Mouse (Mus musculus): ENCODE data around the gene Msto1.

The Msto1 gene

DNA sequence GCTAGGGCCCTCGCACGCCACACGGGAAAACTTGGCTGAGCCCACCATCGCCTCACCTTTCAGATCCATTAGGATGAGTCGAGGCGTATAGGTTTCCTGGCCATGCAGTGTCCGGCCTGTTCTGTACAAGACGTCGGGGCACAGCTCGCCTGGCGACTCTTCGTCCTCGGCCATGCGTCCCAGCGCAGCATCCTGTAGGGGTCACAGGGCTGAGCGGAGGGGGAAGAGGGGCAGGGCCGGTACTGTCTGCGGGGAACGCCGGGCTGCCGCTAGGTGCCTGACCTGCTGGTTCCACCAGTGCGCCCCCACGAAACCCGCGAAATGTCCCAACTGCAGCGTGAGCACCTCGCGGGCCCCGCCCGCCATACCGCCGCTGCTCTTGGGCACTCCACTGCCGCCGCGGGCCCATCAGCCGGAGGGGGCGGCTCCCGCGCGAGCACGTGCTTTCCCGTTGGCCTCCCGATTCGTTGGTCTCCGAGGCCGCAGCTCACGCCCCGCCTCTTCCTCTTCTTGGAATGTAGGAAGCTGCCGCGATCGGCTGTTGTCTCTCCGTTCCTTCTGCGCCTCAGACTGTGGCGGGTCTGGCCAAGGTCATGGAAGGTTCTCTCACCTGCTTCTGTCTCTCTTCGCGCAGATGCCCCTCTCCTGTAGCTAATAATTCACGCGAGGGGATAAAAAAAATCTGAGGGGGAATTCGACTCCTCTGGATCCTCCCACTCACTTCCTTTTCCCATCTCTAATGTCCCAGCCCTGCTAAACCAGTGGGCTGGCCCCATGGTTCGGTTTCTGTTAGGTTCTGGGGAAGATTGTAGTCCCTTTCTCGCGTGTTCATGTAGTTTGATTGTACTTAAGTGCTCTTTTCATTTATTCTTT lies at the start of gene Msto1:
TSS of gene Msto1 (minus strand) at position 489 of the 873 bp plus-strand sequence.
- CTCF ChIA-PET: interaction anchor here in 2 of 4 experiments (0.5 to 1.6 kb wide), 2 partner anchors 25 to 160 kb away, joined by 3 to 7 read pairs; no protein-coding TSS in a partner anchor
- POLR2A ChIA-PET: interaction anchor here in 3 of 4 experiments (0.5 to 4.5 kb wide), 28 partner anchors 8 to 504 kb away, joined by 3 to 16 read pairs (median 4); partner anchors contain the start of genes Cks1b (in 1 of the 3), Dap3 (in 1 of the 3), Rusc1 (in 1 of the 3) and Scamp3 (in 1 of the 3)

DNA sequence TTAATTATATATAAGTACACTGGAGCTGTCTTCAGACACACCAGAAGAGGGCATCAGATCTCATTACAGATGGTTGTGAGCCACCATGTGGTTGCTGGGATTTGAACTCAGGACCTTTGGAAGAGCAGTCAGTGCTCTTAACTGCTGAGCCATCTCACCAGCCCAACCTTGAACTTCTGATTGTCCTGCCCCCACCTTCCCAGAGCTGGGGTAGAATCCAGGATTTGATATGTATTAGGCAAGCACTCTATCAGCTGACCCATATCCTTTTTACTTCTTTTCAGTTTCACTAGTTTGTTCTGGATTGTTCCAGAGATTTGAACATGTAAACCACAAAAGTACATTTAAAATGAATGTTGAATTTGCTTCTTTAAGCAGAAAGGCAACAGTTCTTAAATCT lies 49.4 kb upstream of the Msto1 start:
- ChIA-PET CTCF (interaction anchor here in 1 of 4 experiments (0.8 kb wide), 1 partner anchor 219 kb away, joined by 3 read pairs; no protein-coding TSS in a partner anchor), POLR2A (interaction anchor here in 1 of 4 experiments (0.6 to 2.9 kb wide), 2 partner anchors 11 to 59 kb away, joined by 3 to 16 read pairs; partner anchors contain the start of gene Dap3)

DNA sequence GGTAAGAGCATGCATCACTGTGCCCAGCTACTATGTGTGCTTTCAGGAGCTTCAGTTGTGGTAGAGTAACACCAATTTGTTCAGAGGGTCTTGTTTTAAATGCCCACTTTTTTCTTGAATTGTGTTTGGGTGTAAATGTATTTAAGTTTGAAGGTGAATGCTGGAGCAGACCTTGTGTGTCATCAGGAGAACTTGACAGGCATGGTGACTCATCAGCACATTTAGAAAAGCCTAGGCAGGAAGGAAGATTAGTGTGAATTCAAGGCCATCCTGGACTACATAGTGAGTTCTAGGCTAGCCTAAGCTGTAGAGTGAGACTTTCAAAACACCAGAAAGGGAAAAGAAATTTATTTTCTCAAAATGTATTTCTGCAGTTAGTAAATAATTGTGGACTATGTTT lies 39.9 kb upstream of the Msto1 start:
- POLR2A ChIA-PET: interaction anchor here in 3 of 4 experiments (0.7 to 1.6 kb wide), 3 partner anchors 30 to 145 kb away, joined by 3 to 4 read pairs (median 3); no protein-coding TSS in a partner anchor

DNA sequence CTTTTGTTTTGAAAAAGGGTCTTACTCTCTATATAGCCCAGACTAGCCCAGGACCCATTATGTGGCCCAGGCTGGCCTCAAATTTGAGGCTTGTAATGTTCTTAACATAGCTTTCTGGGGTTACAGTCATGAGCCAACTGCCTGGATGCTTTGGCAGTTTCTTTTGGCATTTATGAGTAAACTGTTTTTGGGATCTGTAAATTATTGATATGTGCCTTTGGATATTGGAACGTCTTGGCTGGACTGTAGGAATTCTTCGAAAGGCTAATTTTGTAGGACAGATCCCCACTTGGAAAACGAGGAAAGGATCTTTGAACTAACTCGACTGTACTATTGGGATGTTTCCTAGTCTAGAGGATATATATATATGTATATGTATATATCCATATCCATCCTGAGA lies 39.4 kb upstream of the Msto1 start:
- ChIA-PET CTCF (no interaction called here), POLR2A (interaction anchor here in 3 of 4 experiments (0.7 to 2.6 kb wide), 8 partner anchors 11 to 267 kb away, joined by 3 to 16 read pairs (median 4); partner anchors contain the start of gene Khdc4 (in 1 of the 3))

More for the DNA sequence above, 39.9 kb upstream of the Msto1 start:
- CTCF ChIA-PET: no interaction called here

DNA sequence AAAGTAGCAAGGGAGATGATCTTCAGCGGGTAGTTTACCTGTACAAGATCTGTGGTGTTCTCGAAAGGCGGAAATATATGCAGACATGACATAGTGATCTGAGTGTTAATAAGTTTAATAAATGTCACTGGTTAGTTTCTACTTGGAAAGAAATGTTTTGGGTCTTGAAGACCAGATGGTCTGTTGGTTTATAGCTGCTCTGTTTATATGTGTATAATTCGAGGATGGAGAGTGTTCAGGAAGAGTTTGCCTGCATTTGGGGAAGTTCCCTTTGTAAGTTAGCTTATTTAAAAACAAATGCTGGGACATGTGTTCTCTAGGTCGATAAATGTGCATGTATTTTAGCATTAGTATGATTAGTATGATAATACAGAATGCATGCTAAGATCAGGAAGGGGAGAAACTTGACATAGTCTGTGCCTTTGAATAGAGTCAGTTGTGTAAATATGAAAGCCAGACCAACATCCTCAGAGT lies 37.6 kb upstream of the Msto1 start:
- ChIA-PET CTCF (no interaction called here), POLR2A (interaction anchor here in 2 of 4 experiments (0.6 to 2.6 kb wide), 13 partner anchors 9 to 330 kb away, joined by 3 to 16 read pairs (median 4); partner anchors contain the start of gene Msto1 (in 1 of the 2))

DNA sequence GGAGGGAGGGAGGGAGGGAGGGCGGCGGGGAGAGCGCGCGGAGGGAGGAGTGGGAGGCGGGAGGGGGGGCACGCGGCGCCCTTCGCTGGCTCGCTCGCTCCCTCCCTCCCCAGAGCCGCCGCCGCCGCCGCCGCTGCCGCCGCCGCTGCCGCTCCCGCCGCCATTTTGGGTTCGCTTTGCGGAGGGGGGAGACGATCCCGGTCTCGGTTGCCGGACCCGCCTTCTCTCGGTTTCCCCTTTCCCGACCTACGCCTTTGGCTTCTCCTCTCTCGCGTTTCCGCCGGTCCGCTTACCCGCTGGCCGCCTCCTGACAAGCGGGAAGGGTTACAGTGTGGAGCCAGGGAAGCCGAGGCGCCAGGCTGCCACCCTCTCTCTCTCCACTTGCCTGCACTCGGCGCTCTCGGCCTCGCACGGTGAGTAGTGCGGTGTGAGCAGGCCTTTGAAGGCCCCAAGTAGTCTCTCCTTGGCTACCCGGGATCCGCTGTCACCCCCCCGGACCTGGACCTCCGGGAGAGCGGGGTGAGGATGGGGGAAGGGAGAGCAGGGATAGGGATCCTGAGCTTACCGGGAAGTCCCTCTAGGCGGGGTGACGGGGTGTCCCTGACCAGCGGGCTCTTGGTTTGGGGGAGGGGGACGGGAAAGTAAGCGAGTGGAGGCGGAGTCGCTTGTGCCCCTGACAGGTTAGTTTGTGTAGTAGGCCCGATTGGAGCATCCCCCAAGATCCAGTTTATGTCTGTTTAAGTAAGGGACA lies 37.0 kb upstream of the Msto1 start, which contains the start of the genes Ash1l and Dap3:
TSS of gene Ash1l (plus strand) at position 47 of the 751 bp plus-strand sequence.
TSS of gene Dap3 (minus strand) at position 606 of the 751 bp plus-strand sequence.
- CTCF ChIA-PET: interaction anchor here in 1 of 4 experiments (0.7 to 1.1 kb wide), 2 partner anchors 27 to 562 kb away, joined by 3 read pairs; no protein-coding TSS in a partner anchor

DNA sequence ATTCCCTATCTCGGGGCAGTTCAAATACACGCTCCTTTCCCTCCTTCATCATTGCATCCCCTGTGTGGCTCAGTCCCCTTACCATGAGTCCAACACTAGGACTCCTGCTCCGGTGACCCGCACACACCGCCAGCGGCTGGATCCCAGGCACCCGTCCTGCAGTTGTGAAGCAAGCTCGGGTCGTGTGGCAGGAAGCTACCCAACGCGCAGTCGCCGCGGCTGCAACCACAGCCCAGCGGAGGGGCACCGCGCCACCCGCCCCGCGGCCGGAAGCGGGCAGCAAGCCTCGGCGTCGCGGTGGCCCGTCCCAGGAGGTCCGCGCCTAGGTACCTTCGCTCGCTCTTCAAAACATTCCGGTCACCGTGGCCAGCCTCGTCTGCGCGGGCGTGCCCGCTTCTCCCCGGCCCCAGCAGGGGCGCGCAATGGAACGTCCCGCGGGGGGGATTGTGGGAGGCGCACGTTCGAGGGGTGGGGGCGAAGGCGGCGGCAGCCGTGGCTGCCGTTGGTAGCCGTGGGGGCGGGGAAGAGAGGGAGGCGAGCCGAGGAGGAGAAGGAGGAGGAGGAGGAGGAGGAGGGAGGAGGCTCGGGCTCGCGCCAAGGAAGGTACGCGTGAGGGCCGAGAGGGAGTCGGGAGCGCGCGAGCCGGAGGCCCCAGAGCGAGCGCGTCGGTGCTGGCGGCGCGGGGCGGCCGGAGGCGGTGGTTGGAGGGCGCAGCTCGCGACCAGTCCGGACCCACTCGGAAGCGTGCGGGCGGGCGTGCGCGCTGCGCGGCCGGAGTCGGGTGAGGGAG lies 36.2 kb upstream of the Msto1 start:
- ChIA-PET CTCF (interaction anchor here in 3 of 4 experiments (0.5 to 2.9 kb wide), 8 partner anchors 10 to 562 kb away, joined by 3 to 11 read pairs (median 4); no protein-coding TSS in a partner anchor), POLR2A (interaction anchor here (0.5 to 2.3 kb wide), 23 partner anchors 8 to 612 kb away, joined by 3 to 8 read pairs (median 4); partner anchors contain the start of genes Hcn3 (in 1 of the 4), Msto1 (in 1 of the 4), Mtx1 (in 1 of the 4) and Ssr2 (in 1 of the 4))

More for the DNA sequence above, 37.0 kb upstream of the Msto1 start, which contains the start of the genes Ash1l and Dap3:
- POLR2A ChIA-PET: interaction anchor here in 3 of 4 experiments (0.6 to 2.6 kb wide), 15 partner anchors 9 to 379 kb away, joined by 3 to 16 read pairs (median 3); partner anchors contain the start of genes Msto1 (in 1 of the 3) and Ssr2 (in 1 of the 3)

DNA sequence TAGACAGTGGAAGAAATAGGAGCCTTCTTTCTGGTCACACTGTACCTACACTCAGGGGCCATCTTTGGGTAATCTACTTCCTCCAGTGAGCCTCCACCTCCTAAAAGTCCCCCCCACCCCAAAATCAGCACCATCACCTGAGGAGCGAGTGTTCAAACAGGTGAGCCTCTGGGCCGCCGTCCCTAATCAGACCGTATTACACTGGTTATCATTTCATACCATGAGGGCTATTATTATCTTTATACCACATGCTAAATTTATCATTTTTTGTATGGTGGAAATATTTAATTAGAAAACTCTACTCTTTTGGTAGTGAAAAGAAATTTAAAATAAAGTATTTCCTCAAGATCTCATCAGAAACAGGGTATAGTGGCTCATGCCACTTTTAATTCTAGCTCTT lies 30.3 kb upstream of the Msto1 start:
- ChIA-PET CTCF (interaction anchor here in 1 of 4 experiments (0.7 kb wide), 1 partner anchor 438 kb away, joined by 3 read pairs; no protein-coding TSS in a partner anchor), POLR2A (interaction anchor here in 2 of 4 experiments (0.7 to 1.4 kb wide), 2 partner anchors 10 to 31 kb away, joined by 3 read pairs; partner anchors contain the start of gene Msto1 (in 1 of the 2))

DNA sequence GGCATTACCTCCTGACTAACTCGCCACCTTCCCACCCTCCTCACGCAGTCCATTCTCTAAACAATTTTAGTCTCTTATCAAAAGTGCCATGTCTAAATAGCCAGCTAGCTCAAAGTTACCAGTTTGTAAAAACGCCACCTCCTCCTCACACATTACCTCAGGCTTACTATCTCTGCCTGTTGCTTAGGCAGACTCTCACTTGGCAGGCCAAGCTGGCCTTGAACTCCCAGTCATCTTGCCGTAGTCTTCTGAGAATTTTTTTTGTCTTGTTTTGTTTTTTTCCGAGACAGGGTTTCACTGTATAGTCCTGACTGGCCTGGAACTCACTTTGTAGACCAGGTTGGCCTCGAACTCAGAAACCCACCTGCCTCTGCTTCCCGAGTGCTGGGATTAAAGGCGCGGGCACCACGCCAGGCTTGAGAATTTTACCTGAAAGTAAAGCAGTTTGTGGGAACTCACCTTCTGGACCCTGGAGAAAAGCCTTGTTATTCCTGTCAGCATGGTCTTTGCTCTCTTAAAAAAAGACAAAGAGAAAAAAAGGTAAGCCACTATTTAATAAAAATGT lies 28.6 kb upstream of the Msto1 start:
- POLR2A ChIA-PET: interaction anchor here in 3 of 4 experiments (0.6 to 1.5 kb wide), 6 partner anchors 8 to 64 kb away, joined by 4 to 5 read pairs (median 4); partner anchors contain the start of genes Ash1l (in 1 of the 3), Dap3 (in 1 of the 3) and Msto1 (in 1 of the 3)

DNA sequence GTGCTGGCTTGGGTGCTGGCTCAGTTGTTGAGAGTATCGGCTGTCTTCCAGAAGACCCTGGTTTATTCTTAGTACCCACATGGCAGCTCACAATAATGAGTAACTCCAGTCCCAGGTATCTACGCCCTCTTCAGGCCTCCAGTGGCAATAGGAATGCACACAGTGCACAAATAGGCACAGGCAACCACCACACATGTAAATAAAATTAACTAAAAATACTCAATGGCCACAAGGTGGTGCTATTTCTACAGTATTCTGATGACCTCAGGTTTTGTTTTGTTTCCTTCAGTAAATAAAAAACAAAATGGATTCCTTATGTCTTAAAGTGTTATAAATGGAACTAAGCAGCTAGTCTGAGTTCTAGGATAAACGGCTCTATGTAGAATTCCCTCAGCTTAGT lies 25.9 kb upstream of the Msto1 start:
- POLR2A ChIA-PET: interaction anchor here in 2 of 4 experiments (0.6 to 2.0 kb wide), 6 partner anchors 10 to 36 kb away, joined by 3 to 11 read pairs (median 4); partner anchors contain the start of gene Dap3 (in 1 of the 2)
- CTCF ChIA-PET: interaction anchor here (0.5 to 2.1 kb wide), 21 partner anchors 8 to 237 kb away, joined by 3 to 11 read pairs (median 3); partner anchors contain the start of gene Scamp3 (in 1 of the 4)

More for the DNA sequence above, 28.6 kb upstream of the Msto1 start:
- CTCF ChIA-PET: interaction anchor here in 2 of 4 experiments (0.6 to 1.0 kb wide), 2 partner anchors 292 to 1379 kb away, joined by 3 to 10 read pairs; no protein-coding TSS in a partner anchor

DNA sequence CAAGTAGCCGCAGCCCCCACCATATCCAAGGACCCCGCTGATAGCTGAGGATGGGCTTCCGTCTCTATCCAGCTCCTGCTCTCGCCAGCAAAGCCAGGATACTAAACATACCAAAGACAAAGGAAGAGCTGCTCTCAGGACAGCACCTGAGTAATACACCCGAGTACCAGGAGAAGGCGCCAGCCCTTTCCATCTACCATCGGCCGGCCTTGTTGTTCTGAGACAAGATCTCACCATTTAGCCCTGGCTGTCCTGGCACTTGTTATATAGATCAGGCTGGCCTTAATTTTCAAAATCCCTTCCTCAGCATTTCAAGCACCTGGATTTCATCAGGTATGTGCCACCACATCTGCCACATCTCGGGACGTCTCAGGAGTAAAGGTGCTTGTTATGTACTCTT lies 25.3 kb upstream of the Msto1 start:
- CTCF ChIA-PET: interaction anchor here (0.5 to 2.1 kb wide), 22 partner anchors 8 to 369 kb away, joined by 3 to 11 read pairs (median 3); partner anchors contain the start of genes Clk2 (in 1 of the 4), Msto1 (in 1 of the 4) and Scamp3 (in 1 of the 4)

DNA sequence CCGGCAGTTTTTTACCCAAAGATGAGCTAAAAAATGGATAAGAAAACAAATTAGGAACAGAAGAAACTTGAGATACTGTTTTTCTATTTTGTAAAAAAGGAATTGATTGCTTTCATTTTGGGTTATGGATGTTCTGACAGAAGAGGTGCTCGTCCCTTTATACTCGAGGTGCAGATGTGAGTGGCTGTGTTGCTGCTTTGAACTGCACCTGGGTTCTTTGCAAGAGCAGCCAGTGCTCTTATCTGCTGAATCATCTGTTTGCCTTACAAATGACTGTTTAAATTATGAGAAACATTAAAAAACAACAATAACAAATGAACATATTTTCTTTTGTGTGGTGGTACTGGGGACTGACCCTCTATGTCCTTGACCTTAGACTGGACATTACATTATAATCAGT lies 15.7 kb upstream of the Msto1 start:
- CTCF ChIA-PET: no interaction called here
- POLR2A ChIA-PET: interaction anchor here in 1 of 4 experiments (1.5 to 2.4 kb wide), 2 partner anchors 21 kb away, joined by 4 to 7 read pairs; partner anchors contain the start of genes Ash1l and Dap3

More for the DNA sequence above, 25.3 kb upstream of the Msto1 start:
- POLR2A ChIA-PET: interaction anchor here in 3 of 4 experiments (0.6 to 2.0 kb wide), 6 partner anchors 11 to 23 kb away, joined by 3 to 6 read pairs (median 3); no protein-coding TSS in a partner anchor

DNA sequence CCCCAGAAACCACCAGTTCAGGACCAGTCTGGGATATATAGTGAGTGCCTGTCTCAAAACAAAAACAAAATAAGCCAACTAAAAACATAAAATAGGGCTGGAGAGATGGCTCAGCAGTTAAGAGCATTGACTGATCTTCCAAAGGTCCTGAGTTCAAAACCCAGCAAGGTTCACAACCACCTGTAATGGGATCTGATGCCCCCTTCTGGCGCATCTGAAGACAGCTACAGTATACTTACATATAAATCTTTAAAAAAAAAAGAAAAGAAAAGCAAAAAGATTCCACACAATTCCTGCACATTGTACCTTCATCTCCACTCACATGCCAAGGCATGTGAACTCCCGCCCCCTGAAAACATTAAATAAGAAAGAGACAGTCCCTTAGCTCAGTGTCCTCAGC lies 11.9 kb upstream of the Msto1 start:
- ChIA-PET POLR2A (interaction anchor here in 2 of 4 experiments (0.6 to 2.1 kb wide), 4 partner anchors 12 to 24 kb away, joined by 3 to 7 read pairs (median 3); no protein-coding TSS in a partner anchor), CTCF (interaction anchor here in 2 of 4 experiments (0.6 to 0.9 kb wide), 5 partner anchors 8 to 516 kb away, joined by 3 to 4 read pairs (median 3); partner anchors contain the start of gene Pmf1 (in 1 of the 2))

DNA sequence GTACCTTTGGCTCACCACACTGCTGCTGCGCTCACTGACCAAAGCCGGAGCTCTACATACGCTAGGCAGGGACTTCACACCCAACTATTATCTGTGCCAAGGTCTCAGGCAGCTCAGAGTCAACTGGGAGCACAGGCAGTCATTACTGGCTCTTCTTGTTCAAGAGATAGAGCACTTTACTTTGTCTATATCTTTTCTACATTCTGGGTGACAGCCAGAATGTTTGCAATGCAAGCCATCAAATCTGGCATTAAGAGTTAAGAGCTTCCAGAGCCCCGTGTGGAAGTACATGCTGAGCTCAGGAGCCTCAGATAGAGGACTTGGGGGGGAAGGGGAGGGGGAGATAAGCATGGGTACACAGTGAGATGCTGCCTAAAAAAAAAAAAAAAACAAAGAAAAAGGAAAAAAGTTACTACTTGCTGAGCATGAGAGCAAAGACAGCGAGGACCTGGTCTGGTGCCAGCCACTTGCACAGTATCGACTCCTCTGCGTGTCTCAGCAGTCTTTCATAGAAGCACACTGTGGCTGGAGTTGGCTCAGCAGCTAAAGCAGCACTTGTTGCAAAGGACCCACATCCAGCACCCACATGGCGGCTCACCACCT lies 10.3 kb upstream of the Msto1 start:
- CTCF ChIA-PET: interaction anchor here in 3 of 4 experiments (0.6 to 1.1 kb wide), 5 partner anchors 15 to 292 kb away, joined by 3 read pairs; no protein-coding TSS in a partner anchor
- POLR2A ChIA-PET: interaction anchor here in 3 of 4 experiments (0.6 to 1.3 kb wide), 8 partner anchors 11 to 165 kb away, joined by 3 to 5 read pairs (median 3); partner anchors contain the start of gene Msto1 (in 1 of the 3)

DNA sequence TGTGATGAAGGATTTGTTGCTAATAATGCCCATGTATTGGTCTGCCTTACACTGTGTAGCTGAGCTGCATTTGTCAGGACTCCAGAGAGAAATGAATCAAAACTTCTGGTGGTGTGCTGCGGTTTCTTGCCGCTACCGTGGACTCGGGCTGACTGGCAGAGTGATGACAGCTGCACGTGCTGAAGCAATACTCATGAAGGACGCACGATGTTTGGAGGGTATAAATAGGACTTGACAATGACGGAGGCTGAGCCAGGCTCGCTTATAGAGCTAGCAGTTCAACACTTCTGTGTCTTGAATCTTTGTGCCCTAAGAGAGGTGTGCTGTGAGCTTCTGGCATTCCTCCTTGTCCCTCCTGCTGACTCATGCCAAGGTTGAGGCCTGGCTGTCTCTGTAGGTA lies 7.6 kb upstream of the Msto1 start:
- CTCF ChIA-PET: interaction anchor here in 2 of 4 experiments (0.6 kb wide), 2 partner anchors 36 to 160 kb away, joined by 3 read pairs; no protein-coding TSS in a partner anchor
- POLR2A ChIA-PET: interaction anchor here in 2 of 4 experiments (0.6 to 1.8 kb wide), 10 partner anchors 8 to 1084 kb away, joined by 3 to 9 read pairs (median 4); partner anchors contain the start of genes Msto1 (in 1 of the 2), Smg5 (in 1 of the 2) and Tmem79 (in 1 of the 2)

Measured in embryonic stem cell, embryonic (primary cell).